In genomic region chr11:93293661-93294060, GRCm38 (mm10) we compare ENCODE assay signal across 11 mouse cellular contexts.
DNase-seq lines count a peak whose midpoint lies in the region.
"Had no signal": no experiment of that assay in that cellular context is flagged by ENCODE, and none has a peak within 500 bp of the region (broad histone marks: within the 10 kb centered on the region; RNA-seq: fewer than 3 reads in every experiment).

No protein-coding gene starts in this region.

- intact Hi-C loops in left cerebral cortex, postnatal 14 days (cut with DNase I), result no loop called here

- peak; percentile 52 for DNase-seq in cerebellum, adult 18-20 months
- DNase-seq in cerebellum, adult 9-11 months, result no peak
- peak; percentile 13 to 36 for DNase-seq in cerebellum, postnatal 14 days
- no peak for DNase-seq in cerebellum, adult 9-10 months
- peak; percentile 45 to 46 for DNase-seq in cerebellum, postnatal 36 days
- DNase-seq in cerebellum, postnatal 4 days (ENCODE audit: low spot score in 2 of 2), result no peak
- DNase-seq in left cerebral cortex, postnatal 14 days (ENCODE audit: low spot score in 2 of 2), result no peak
- DNase-seq: adrenal gland, adult 2 months; adrenal gland, postnatal 10 days; adrenal gland, postnatal 25 days; forebrain, postnatal 0 days had no signal

Comparison
In these comparisons a context has a peak if more than half of its experiments do, and no peak if none do; other contexts are left out.
1. DNase-seq: peak in cerebellum, adult 18-20 months (2 of 2), cerebellum, postnatal 14 days (2 of 2) and cerebellum, postnatal 36 days (2 of 2); none in cerebellum, adult 9-11 months (single experiment), cerebellum, adult 9-10 months (single experiment), cerebellum, postnatal 4 days (0 of 2) and left cerebral cortex, postnatal 14 days (0 of 2).